Mouse (Mus musculus): Measurements from ENCODE around the gene Fcamr.

GRCm38 (mm10) chr1:130804279-130804678, 3.6 kb downstream of the Fcamr start:
- TF ChIP-seq CTCF (IDR thresholded peaks at IDR 0.05; ENCODE audit: borderline replicate concordance, insufficient read depth, low read depth, low read length) (no peak), POLR2A (IDR thresholded peaks at IDR 0.05; ENCODE audit: borderline replicate concordance, insufficient read depth, low read length) (no peak)

Data from cerebellum, adult 2 months (tissue).